Mouse (Mus musculus) lung, postnatal 10 days (tissue): ENCODE data around the gene Scd2.
"Not testable (repeated sequence)": the region's sequence is repeated elsewhere in the genome, so short reads cannot be mapped to it uniquely, and the experiment has no call there.

Experiments
- DNase-seq: peaks from one replicate; pipeline ENCODE4 v3.0.0; 2021

Scd2 gene

DNA sequence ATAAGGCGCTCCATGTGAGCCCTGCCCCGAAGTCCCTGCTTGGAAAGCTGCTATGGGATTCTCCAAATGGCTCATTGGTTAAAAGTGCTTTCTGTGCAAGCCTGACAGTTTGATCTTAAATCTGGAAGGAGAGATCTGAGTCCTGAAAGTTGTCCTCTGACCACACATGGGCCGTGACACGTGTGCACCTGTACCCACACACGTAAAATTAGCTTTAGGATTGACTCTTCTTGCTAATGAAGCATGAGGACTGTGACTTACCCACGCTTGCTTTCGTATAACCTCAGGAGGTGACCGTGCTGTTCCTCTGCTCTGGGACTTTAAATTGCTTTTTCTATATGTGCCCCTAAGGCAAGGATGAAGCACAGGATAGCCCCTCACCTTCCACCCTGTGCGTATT is 5.6 kb downstream of the Scd2 start:
- DNase-seq = no peak

DNA sequence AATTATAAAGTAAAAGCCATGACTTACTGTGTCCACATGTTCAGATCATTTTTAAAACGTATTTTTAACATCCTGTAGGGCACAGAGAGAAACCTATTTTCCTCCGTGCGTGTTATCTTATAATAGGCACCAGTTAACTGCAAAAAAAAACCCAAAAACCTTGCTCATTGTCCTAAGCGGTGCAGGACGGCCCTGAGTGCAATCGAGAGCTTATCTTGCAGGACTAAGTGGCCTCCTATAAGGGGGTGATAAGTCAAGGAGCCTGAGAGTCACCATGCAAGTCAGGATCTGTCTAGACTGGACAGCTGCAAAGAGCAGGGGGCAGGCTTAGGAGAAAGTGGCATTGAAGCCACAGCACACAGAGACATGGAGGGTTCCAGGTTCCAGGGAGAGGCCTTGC is 6.4 kb downstream of the Scd2 start:
- no peak for DNase-seq

DNA sequence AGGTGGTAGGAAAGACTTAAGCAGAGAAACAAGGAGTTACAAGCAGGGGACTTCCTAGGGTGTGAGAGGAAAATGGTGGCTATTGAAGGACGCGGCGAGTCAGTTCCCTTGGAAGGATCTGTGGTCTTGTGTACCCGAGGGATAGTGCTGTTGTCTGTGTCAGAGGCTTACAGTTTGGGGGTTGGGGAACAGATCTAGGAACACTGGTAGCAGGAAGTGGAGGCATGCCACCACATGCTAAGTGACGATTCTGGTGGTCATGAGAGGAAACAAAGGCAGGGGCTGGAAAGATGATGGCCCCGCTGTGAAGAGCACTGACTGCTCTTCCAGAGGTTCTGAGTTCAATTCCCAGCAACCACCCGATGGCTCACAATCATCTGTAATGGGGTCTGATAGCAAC is 7.0 kb downstream of the Scd2 start:
- DNase-seq = no peak

DNA sequence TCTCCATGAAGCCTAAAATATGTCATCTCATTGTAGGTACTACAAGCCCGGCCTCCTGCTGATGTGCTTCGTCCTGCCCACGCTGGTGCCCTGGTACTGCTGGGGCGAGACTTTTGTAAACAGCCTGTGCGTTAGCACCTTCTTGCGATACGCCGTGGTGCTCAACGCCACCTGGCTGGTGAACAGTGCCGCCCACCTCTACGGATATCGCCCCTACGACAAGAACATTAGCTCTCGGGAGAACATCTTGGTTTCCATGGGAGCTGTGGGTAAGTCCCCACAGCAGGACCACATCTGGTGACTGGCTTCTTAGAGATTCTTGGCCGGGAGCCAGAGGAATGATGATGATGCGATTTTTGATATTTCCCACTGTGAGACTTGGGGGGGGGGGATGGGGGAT is 7.7 kb downstream of the Scd2 start:
- DNase-seq = peak; percentile 83

DNA sequence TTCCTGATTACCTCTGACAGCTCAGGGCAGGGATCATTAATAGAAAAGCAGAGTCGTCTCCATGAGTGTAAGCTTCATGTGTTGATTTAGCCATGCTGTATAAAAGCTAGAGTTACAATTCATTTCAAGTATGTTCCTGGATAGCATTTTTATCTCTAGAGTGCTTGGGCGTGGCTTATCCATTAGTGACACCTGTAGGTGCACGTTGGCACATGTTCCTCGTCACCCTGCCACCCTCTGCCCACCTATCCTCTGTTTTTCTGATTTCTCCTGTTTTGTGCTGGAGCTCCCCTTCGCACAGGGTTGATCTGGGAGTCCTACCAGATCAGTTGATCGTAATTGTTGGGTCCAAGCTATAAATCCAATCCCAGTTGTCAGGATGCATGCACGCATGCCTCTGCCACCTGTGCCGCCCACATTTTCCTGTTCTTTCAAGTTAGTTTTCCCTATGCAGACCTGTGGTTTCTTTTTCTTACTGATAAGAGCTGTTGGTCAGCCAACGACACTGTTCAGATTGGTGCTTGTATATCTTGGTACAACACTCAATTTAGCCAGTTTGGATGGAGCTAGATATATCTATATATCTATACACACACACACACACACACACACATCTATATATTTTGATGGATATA is 8.3 kb downstream of the Scd2 start:
- no peak for DNase-seq

DNA sequence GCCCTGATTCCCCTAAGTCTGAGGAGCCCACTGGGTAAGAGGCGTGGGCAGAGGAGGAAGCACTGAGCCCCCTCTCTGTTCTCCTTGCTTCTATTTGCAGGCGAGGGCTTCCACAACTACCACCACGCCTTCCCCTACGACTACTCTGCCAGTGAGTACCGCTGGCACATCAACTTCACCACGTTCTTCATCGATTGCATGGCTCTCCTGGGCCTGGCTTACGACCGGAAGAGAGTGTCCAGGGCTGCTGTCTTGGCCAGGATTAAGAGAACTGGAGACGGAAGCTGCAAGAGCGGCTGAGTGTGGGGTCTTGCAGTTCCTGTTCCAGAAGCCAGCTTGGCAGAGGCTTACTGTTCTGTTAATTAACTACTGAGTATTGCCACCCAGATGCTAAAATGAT is 9.4 kb downstream of the Scd2 start:
- peak; percentile 55 for DNase-seq

DNA sequence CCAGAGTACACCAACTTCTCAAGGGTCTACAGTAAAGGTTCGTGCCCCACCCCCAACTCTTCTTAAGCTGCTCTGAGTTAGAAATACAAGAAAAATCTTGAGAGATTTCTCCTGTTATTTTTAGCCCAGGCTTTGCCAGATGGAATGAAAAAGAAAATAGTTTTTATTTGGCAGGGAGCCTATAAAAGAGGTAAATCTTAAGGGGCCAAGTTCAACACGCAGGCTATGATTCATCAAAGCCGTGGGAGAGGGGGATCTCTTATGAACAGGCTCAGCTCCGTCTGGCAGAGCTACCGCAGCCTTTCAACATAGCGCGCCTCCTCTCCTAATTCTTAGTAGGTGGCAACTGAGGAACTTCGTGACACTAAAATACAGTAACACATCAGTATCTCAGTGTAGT is 10.0 kb downstream of the Scd2 start:
- no peak for DNase-seq

DNA sequence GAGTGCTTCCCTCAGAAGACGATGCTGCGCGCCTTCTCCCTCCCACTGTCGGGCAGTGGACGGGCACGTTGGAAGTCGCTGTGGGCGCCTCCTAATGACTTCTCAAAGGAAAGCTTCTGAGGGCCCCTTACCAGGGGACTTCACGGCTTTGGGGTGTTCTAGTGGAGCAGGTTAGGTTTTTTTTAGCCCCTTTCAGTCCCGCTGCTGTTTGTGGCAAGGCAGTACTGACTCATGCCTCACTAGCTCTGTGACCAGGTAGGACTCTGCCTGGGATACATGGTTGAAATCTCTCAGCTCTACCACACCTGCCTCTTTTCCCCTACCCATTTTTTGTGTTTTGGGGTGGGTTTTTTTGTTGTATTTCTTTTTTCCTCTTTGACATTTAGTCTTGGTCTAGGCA is 10.9 kb downstream of the Scd2 start:
- no peak for DNase-seq

DNA sequence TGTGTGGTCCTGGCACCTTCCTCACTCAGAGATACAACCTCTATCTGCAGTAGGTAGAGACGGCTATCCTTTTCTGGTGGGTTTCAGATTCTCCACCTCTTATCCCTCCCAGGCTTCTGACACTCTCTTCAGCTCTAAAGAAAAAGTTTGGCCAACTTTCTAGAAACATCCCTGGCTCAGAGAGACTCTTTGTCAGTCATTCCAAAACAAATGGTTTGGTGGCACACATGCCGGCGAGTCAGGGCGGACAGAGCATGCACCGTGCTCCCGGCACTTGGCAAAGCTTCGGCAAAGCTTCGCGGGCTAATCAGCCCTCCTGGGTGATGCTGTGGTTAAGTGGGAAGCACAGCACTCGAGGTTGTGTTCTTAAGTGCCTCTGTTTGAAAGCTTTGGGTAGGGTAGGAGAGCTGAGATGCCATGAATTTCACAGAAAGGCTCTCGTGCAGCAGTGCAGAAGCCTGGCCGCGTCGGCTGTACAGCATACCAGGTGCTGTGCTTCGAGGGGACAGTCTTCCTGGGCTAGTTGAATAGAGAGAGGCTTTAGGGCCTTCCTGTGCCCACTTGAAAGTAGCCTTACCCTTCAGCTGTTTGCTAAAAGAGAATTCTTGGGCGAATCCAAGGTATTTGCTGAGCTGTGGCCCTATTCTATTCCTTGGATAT is 11.5 kb downstream of the Scd2 start:
- DNase-seq = no peak

DNA sequence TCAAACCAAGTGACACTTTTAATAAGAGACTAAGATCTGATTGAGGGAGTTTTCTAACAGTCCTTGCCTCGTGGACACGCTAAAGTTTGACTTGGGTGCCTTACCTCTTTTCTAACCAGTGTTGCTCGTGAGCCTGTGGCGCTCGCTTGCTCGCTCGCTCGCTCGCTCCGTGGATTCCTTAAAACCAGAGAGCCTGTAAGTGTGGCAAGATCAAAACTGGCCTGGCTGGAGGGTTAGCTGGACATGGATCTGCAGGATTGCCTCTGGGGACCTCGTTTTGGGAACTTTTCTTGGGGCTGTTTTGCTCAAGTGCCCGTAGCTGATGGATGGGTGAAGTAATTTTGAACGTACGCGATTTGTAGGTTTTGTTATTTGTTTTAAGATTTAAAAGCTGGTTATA is 12.2 kb downstream of the Scd2 start:
- no peak for DNase-seq

DNA sequence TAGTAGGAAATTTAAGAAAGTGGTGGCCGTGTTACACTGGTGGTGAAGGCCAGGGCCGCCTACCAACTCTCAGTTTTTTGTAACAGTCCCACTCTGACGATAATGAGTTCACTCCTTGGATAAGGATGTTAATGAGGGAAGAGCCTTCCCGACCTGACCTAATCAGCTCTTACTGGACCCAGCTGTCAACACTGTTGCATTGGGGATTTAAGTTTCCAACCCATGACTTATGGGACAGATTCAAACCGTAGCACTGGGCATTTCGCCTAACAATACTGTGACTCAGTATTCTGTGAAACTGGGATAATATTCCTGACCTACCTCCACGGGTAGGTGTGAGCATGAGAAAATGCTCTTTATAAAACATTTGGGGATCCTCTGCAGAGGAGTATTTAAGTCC is 12.7 kb downstream of the Scd2 start:
- DNase-seq = no peak

DNA sequence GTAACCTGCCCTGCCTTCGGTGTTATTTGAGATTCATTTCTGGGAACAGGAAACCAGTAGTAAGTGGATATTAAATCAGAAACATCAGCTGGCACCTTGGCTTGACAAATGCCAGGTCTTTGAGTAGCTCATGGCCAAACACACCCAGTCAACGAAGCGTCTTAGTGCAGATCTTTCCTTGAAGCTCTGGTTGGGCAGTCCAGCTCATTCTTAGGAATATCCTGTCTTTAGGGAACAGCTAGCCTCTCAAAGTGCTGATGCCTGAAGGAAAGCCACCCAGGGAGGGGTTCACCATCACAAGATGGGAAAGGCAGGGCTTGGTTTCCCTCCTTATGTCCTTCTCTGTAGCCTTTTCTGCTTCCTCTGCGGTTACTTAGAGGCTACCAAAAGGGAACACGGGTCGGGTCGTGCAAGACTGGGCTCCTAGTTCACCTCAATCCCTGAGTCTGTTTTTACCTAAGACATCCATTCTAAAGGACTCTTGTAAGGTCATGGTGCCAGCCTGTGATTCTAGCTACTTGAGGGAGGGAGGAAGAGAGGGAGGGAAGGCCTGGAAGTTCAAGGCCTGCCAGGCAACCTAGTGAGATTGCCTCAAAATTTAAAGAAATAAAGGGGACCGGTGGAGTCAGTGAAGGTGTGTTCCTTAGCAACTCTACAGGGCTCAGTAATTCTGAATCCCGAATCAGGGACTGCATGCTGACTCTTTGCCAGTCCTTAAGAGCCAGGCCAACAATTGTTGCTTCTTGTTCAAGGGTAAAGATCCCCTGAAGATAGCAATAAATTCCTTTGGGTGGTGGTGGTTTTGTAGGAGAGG is 13.8 kb downstream of the Scd2 start:
- DNase-seq = no peak

DNA sequence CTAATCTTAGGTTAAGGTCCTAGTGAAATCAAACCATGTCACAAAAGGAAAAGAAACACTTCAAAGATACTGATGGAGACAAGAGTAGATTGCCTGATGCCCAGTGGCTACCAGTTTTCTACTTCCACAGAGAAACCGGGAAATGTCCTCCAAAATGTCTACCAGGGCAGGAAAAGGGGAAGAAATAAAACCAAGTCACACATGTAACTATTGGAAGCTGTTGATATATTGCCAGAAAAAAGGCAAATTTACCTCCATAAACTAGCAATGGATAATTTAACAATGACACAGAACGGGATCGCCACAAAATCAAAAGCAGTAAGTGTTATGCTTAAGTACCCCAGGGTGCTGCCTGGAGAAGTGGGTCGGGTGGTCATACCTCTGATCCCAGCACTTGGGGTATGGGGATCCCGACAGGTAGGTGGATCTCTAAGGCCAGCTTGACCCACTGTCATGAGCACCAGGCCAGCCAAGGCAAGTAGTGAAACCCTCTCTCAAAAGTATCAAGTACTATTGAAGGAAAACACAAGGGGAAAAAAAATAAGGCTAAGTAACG is 14.5 kb downstream of the Scd2 start:
- no peak for DNase-seq

DNA sequence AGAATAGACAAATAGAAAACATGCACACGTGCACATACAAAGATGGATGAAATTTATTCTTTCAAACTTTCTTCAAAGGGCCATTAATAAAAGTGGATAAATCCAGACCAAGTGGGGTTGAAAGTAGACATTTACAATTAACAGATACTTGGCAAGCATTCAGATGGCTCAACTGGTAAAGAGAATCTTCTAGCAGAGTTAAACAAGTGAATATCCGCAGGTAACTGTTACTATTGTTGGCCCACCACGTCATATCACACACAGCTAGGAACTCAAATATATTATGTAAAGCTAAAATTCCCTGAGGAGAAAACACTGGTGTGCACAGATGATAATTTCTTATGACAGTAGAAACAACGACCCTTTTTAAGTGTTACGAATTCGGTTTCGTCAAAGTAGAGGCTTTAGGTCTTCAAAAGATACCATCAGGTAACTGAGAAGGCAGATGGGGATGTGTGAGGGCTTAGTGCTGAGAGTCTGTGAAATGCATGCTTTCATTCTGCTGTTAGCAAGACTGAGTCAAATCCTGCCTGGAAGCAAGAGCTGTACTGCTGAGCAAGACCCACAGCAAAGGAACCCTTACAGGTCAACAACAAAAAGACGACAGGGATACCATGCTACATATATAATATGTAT is 15.3 kb downstream of the Scd2 start:
- no peak for DNase-seq

DNA sequence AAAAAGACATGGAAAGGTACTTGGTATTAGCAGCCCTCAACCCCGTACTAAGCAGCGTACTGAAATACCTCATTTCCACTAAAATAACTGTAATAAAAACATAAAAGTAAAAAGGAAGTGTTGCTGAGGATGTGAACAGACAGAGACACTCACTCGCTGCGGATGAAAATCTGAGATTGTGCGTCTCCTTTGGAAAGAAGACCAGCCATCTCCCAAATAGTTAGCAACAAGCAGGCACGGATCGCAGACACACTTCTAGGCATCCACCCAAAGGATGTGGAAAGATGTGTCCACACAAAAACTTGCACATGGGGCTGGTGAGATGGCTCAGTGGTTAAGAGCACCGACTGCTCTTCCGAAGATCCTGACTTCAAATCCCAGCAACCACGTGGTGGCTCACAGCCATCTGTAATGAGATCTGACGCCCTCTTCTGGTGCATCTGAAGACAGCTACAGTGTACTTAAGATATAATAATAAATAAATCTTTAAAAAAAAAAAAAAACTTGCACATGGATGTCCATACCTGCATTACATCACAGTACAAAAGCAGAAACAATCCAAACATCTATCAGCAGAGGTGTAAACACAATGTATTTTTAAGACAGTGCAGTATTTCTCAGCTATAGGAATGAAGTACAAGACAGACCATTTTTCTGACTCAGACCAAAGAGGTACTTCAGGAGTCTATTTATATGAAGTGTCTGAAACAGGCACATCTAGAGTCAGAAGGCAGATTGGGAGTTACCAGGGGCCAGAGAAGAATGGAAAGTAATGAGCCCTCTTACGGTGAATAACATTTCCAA is 16.1 kb downstream of the Scd2 start:
- DNase-seq = no peak

DNA sequence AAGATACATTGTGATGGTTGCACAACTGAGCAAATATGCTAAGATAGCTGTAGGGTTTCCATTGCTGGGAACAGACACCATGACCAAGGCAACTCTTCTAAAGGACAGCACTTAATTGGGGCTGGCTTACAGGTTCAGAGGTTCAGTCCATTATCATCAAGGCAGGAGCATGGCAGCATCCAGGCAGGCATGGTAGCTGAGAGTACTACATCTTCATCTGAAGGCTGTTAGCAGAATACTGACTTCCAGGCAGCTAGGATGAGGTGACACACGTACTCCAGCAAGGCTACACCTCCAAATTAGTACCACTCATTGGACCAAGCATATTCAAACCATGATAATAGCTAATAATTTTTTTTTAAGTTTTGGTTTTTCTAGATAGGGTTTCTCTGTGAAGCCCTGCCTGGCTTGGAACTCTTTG is 16.7 kb downstream of the Scd2 start:
- DNase-seq = not testable (repeated sequence)

DNA sequence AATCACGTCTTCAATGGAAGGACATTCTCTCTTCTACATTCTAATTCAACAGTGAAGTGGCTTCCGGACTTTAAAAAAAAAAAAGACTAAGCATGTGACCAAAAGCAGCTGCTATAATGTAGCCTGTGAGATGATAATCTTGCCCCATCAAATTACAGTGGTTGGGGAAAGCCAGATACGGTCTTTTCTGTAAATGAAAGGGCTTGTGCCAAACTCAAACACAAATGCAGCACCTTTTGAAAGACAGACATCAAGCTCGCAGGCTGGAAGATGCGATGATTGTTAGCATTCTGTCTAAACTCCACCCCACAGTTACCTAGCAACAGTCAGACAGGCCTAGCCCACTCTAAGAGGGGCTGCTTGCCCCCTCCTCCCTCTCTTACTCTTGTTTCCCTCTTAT is 17.3 kb downstream of the Scd2 start:
- no peak for DNase-seq

DNA sequence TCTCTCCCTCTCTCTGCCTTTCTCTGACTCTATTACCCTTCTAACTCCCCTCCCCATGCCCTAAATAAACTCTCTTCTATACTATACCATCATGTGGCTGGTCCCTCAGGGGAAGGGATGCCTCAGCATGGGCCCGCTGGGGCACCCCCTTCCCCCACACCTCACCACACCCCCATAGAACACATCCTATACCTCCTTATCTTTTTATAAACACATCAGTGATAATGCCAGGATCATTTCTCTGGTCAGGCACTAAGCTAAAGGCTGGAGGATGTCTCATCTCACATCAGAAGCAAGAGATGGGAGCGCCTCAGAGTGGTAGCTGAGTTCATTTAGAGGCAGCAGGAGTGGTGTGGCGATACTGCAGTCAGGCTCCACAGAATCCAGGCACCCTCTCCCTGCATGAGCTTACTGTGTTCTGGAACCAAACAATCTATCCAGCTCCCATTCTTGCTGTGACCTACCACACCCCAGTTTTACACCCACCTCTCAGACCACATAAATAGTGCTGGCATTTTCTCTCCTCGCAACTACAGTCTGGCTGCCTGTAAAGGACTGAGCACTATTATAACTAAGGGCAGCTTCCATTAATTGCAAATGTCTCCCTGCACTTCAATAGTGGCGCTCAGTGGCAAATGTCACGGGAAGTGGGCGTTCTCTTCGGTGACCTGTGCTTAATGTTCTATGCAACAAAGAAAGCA is 18.0 kb downstream of the Scd2 start:
- DNase-seq = no peak

DNA sequence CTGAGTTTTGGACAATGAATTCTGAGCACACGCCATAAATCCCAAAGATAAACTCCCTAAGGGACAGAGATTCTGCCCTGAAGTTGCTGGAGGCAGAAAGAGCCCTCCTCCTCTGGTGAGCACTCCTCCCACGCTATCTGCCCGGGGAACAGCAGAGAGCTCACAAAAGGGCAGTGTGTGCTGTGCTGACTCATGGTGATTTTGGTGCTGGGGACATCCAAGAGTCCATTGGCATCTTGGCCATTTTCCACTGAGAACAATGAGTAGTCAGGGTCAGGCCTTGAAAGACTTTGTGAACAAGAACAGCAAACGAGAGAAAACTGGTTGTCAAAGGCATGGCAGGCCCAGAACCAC is 18.5 kb downstream of the Scd2 start:
- DNase-seq = no peak

DNA sequence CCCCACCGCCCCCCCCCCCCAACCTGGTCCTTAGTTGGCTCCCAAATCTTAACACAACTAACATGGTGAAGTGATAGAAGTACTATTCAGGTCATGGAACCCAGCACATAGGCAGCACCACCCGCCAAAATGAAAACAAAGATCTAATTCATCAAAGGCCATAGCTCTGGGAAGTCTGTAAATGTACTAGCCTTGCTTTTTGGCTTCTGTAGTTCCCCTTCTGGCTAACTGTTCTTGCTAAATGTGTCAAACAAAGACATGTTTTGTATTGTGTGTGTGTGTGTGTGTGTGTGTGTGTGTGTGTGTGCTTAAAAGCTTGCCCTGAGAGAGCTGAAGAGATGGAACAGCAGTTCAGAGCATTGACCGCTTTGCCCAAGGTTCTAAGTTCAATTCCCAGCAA is 19.6 kb downstream of the Scd2 start:
- no peak for DNase-seq

DNA sequence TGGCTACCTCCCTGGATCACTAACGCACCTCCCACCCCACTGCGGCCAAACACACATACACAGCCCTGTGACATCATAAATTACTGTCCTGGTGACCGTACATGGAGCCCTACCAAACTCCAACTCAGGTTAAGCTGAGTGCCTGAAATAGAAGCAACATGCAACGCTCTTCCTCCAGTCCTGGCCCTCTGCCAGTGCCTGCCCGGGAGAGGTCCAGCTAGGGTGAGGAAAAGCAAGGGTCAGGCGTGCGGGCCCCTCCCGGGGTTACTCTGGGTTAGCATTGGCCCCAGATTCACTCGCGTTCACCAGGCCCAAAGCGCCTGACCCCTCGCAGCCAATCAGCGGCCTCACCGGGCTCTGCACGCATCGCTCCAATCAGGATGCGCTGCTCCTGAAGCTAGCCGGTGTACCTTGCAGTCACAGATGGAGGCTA is 20.9 kb downstream of the Scd2 start:
- peak; percentile 88 for DNase-seq

DNA sequence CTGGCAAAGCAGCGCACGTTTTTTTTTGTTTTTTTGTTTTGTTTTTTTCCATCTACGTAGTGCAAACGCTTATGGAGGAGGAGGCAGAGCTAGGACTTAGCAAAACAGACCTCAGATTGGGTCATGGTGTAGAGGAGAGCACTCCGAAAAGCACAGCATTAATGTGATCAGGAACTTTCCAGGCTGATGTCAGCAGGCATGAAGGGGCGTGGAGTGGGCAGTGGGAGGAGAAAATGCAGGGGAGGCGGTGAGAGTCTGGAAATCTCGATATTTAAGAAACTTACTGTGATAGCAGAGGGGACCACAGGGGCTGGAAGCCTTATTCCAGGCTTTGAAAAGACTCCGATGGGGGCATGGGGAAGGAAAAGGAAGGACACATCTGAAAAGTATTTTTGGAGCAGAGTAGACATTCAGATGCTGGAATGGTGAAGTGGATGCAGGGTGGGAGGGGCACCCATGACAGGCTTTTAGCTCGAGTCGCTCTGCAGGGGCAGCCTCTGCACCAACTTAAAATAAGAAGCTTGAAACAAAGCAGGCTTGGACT is 21.5 kb downstream of the Scd2 start:
- DNase-seq = peak; percentile 78
